Mouse (Mus musculus): ENCODE measurements around the gene Cbfa2t3.

DNA sequence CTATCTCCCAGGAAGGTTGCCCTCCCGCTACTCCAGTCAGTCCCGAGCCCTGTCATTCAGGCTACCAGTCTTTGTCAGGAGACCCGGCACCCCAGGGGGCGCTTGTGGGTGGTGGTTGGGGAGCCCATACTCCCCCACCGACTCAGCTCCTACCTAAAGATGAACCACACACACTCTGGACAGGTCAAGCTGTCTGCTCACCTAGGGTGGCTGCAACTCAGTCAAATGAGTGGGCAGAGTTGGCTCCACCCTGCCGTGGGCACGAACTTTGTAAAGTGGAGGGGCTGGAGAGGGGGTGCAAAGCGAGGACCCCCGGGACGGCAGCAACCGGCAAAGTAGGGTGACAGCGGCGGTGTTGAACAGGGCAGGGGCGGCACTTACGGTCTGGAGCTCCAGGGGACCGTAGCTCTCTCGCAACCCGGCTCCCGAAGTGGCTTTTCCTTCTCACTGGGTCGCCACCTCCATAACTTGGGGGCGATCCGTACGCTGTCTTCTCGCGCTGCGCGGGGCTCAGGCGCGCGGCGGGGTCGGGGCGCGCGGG, 21.4 kb downstream of the Cbfa2t3 start:
- TF ChIP-seq CTCF (IDR thresholded peaks at IDR 0.05; ENCODE audit: control insufficient read depth, insufficient read depth, low read length), result no peak
- no peak for TF ChIP-seq POLR2A (IDR thresholded peaks at IDR 0.05; ENCODE audit: borderline replicate concordance, control insufficient read depth, low read depth, low read length)
